Mouse (Mus musculus) spleen, postnatal 14 days (tissue): ENCODE measurements around the gene Gm27027.

Experiments used
- DNase-seq, 2 experiments: peaks; one replicate each; pipeline ENCODE4 v3.0.0; 2021 to 2022; ENCODE audit warnings: low spot score in 2 of 2

The Gm27027 gene

DNA sequence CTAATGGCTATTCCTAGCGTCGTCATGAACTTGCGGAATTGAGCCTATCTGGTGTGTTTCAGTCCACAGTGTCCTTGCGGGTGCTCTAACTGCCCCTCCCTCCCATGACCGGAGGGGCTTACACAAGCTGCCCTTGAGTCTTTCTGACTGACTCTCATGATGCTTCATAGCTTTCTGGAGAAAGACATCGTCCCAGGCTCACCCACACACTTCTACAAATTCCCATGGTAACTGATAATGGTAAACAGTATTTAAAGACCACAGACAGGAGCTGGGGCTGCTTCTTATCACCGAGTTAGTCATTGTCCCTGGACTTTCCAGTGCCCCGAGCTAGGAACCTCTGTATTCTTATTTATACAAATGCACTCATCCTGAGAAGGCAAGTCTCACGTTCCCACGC lies 67.3 kb downstream of the Gm27027 start:
- no peak for DNase-seq

DNA sequence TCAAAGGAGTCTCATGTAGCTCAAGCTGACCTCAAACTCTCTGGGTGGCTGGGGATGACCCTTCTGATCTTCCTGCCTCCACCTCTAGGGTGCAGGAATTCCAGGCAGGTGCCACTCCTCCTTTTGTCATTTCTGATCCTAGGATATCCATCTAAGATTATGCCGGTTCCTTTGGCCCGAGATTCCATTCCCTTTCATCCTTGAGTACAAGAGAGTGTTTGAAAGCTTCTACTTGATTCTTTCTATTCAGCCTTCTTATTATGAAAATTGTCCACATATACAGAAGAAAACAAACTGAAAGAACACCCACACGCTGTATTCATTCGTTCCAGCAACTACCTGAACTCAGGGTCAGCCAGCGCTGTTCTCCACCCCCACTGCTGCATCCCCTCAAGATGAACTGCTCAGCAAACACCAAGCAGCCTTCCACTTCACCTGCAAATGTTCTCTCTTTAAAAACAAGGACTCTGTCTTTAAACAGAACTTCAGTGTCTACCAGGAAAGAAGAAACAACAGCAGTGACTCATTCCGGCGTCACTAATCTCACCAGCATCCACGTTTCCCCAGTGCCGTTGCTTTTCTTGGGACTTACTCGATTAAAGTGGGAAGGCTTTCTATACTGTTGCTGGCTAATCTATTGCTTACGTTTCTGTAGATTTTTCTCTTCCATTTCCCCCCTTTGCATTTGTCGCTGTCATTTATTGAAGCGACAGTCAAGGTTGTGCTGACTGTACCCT lies 68.3 kb downstream of the Gm27027 start:
- no peak for DNase-seq

DNA sequence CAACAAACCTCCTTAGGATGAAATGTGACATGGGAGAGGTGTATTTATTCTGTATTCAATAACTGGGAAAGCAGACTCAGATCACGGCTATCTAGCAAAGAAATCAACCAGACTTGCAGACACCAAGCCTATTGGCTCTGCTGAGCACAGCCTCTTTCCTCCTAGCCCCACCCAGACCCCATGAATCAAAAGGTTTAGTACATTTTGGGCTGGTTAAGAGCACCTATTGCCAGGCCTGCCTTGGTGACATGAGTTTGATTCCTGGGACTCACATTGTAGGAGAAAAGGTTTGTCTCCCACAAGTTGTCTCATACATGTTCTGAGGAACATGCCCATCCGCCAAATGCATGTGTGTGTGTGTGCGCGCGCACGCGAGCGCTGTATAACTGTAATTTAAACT lies 70.0 kb downstream of the Gm27027 start:
- DNase-seq, result no peak

DNA sequence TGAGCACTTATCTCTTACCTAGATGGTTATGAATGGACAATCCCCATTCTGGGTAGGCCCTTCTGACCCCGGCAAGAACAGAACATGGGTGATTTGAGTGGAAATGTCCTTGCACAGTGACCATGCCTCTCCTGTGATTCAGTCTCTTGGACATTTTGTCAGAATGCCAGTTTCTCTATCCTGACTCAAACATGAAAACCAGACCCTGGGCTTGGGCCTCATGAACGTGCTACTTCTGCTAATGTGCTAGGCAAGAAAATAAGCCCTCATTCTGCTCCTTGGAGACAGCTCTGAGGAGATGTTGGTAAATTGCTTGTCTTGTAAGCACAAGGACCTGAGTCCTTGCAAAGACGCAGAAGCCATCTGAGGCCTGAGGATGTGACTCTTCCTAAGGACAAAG lies 77.1 kb downstream of the Gm27027 start:
- no peak for DNase-seq

DNA sequence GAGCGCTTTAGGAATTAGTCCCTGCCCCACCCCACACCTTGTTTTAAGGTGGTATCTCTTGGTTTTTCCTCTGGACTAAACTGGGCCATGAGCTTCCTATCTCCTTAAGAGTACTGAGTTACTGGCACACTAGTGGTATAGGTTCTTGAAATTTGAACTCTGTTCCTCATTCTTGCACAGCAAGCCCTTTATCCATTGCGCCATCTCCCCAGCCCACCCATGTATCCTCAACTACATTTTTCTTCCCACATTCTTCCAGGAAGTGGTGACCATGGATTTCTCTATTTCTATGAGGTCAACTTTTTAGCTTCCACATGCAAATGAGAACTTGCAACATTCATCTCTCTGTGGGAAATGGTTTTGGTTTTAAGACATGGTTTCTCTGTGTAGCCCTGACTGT lies 82.6 kb downstream of the Gm27027 start:
- no peak for DNase-seq

DNA sequence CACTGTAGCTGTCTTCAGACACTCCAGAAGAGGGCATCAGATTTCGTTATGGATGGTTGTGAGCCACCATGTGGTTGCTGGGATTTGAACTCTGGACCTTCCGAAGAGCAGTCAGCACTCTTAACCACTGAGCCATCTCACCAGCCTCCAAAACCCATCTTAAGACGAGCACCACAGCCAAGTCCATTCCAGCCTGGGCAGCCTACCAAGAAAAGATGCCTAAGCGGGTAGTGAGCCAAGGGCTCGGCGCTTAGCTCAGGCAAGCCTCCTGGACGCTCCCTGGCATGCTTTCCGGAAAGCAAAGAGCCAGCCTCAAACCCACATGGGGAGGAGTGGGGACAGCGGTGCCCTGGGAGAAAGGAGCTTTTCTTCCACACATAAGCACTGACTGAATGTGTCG lies 84.2 kb downstream of the Gm27027 start:
- no peak for DNase-seq

DNA sequence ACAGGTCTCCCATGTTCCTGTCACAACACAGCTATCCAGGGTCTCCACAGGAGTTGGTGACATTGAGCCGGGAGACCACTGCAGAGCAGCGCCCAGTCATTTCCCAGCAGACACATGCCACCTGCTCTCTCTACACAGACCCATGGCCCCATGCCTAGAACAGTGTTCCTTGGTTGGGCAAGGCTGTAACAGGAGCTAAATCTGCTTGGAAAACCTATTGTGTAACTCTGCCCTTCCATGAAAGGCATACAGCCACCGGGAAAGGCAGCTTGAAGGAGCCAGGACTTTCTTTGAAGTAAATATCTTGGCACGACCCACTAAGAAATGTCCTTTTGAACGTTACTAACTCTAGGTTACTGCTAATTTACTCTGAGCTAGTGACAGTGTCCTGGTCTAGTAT lies 86.4 kb downstream of the Gm27027 start:
- DNase-seq, result no peak

DNA sequence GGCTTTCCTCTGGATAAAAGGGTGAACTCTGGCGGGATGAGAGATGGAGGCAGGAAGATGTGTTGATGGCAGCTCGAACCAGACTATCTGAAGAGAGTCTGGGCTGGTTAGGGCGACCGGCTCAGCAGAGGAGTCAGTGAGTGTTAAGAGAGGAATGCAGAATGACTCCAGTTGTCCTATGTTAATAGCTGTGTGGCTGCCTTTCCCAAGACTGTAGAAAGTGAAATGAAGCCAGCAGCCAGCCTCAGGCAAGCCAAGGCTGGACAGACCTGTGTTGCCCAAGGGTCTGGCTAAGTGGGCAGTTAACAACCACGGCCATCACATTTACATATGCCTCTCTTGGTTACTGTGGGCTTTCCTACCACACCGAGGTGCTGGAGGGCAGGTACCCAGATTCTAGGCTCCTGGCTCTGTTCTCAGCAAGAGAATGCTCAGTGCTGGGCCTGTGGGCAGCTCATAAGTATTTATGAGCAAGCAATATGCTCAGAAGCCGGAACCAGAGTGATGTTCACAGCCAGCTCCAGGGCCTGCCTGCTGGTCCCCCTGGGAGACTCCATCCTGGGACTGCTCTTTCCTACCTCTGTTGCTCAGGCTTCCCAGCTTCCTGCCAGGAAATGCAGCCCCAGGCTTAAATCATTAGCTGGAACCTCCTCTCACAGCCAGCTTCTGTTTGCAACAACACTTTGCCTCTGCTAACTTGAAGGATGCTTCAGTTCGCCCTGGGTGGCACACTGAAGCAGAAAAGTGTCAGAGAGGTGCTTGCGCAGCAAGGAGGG lies 88.4 kb downstream of the Gm27027 start:
- DNase-seq, result no peak
